Mouse (Mus musculus): Measurements from ENCODE around the gene Spef1.
A peak's percentile ranks its signal among the peaks of the same experiment; 100 is the strongest.

Gene Spef1

DNA sequence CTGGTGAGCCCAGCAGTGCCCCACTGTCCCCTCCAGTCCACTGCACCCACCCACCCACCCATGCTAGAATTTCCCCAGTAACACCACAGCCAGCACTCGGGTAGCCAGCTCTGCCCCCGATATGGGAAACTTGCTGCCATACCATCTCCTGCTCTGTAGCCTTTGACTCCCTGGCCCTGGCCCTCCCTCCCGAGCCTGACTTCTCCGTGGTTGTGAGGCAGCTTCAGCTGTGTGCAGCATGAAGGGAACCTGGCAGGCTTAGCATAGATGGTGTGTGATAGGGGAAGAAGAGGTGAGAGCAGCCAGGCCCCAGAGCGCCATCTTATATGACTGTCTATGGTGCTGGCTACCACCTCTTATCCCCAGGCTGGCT is 46.6 kb downstream of the Spef1 start:
- DNase-seq: no peak

DNA sequence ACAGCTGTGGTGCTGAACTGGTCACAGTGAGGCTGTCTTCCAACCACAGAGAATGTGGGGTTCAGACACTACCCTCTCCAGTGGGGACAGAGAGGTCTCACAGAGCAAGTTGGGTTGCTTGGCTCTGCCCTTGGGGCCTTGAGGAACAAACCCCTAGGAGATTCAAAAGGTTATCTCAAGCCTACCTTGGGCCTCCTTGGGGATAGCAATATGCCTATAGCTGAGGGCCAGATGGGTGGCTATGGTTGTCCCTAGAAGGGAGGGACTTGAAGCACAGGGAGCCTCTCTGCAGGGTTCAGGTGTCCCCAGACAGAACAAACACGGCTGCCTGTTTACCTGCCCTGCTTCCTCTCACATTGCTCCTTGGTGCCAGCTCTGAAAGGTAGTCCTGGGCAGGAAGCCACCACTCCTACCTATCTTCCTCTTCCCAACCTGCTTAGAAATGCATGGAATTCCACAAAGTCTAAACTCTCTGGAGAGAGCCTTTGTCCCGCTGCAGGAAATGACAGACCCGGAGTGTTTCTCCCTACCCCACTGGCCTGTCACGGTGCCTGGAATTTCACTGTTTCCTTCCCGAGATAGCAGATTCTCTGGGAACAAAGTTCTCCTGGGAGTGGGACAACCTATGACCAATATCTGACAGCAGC is 47.1 kb downstream of the Spef1 start:
- DNase-seq: no peak

DNA sequence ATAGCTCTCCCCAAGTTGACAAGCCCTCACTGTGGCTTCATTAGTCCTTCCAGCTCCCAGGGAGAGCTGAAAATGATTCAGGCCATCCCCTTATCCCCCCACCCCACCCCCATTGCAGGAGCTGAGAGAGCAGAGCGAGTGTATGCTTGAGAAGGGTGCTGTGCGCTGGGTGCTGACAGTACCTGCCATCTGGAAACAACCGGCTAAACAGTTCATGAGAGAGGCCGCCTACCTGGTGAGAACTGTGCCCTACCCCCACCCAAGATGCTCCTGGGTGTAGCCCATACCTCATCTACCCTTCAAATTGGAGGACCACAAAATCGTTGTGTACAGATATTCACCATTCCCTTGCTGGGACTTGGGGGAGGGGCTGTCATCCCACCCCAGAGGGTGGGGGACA is 47.8 kb downstream of the Spef1 start:
- DNase-seq: no peak

DNA sequence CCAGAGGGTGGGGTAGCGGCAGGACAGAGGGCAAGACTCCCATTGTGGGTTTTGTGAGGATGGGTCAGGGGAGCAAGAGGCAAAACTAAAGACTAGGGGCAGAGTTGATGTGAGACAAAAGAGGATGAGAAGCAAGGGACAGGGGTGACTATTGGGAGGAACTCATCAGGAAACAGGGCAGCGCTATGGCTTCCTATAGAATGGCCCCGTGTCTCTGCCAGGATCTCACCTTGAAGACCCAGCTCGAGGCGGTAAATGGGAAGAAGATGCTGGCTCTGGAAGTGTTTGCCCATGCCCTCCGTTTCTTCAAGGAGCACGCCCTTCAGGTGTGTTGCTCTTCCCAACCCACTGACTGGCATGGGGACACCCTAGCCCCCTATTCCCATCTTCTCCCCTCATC is 48.3 kb downstream of the Spef1 start:
- DNase-seq: no peak

DNA sequence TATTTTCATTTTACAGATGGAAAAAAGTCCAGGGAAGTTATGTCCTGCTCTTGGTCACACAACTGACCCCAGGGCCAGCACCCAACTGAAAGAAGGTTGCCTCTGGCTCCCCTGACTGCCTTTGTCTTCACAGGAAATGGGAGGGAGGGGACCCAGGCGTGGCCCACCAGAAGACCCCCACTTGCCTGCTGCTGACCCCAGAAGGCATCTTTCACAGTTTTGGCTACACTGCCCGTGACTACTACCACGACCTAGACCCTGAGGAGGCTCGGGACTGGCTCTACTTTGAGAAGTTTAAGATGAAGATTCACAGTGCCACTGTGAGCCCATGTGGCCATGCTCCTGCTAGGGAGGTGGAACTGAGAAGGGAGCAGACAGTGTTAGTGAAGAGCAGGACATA is 48.8 kb downstream of the Spef1 start:
- no peak for DNase-seq

DNA sequence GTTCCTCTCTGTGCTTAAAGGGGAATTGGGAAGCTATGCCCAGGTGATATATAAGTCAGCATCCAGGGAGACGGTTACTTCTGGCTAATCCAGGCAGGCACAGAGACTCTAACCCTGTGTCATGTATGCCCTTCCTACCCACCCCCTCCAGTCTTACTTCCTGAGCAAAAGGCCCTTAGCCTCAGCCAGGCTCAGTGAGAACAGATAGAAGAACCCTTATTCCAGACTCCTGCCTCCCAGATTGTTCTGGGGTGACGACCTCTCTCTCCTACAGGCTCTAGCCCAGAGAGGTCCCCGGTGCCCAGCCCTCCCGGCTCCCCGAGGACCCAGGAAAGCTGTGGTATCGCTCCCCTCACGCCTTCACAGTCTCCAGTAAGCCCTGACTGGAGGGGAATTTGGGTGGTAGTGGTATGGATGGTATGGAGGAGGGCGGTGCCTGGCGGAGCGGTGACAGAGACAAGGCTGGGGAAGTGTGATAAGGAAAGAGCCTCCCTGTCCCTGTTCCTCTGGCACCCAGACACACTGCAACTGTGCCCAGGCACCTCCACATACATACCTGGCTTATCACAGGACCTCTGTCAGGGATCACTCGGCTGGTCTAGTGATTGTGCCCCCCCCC is 51.5 kb downstream of the Spef1 start:
- DNase-seq: no peak

DNA sequence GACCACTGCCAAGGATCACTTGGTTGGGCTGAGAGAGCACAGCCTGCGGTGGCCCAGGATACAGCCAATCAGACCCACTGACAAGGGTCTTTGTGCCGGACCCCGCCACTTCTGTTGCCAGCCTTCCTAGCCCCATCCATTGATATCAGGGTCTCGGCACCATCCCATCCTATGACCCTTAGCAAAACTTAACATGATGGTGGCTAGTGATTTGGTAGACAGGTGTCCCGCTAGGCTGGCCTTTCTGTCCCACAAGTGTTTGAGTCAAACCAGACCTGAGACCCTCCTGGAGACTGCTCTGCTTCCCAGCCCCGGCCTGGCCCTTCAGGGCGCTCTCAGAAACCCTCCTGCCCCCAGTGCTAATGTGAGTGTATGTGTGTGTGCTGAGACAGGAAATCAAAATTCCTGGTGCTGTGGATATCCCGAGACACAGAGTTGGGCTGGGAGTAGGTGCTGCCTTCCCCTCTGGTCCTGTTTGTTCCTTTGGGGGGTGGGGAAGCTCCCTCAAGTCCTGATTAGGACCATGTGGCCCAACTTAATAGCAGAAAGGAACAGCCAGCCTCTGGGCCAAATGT is 52.2 kb downstream of the Spef1 start:
- no peak for DNase-seq

DNA sequence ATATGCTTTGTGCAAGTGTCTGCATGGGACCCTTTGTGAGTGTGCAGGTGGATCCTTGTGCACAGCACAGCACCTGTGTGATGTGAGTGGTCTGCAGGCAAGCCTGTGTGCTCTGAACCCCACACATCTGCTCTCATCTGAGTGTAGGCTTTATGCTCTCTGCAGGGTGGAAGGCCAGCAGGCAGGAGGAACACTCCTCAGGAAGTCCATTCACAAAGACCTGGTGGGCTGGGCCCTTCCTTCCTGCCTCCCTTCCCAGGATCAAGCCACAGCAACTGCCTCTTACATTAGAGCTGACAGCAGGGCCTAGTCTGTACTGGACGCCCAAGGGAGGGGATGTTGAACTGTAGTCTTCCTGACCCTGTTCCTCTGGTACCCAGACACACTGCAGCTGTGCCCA is 52.7 kb downstream of the Spef1 start:
- DNase-seq: no peak

DNA sequence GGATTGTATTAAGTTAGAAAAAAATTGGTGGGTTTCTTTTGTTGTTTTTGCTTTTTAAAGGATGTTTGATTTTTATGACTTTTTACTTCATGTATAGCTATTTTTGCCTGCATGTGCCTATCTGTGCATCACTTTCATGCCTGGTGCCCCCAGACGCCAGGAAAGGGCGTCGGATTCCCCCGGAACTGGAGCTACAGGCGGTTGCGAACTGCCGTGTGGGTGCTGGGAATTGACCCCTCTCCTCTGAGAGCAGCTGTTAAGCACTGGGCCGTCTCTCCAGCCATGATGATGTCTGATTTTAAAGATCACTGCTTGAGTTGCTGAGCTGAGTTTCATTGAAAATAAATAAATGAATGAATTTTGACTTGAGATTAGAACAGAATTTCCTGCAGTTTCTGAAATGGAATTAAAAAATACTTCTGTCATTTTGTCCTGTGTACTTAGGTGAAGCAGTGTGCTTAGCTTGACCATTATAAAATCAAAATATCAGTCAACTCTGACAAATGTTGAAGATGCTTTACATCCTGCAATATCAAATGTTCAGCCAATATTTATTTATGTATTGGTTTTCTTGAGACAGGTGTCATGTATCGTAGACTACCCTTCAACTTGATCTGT is 54.0 kb downstream of the Spef1 start, which contains the start of gene Gm11037:
Gm11037 (plus strand) TSS at position 568 of the 618 bp plus-strand sequence.
- DNase-seq: no peak

DNA sequence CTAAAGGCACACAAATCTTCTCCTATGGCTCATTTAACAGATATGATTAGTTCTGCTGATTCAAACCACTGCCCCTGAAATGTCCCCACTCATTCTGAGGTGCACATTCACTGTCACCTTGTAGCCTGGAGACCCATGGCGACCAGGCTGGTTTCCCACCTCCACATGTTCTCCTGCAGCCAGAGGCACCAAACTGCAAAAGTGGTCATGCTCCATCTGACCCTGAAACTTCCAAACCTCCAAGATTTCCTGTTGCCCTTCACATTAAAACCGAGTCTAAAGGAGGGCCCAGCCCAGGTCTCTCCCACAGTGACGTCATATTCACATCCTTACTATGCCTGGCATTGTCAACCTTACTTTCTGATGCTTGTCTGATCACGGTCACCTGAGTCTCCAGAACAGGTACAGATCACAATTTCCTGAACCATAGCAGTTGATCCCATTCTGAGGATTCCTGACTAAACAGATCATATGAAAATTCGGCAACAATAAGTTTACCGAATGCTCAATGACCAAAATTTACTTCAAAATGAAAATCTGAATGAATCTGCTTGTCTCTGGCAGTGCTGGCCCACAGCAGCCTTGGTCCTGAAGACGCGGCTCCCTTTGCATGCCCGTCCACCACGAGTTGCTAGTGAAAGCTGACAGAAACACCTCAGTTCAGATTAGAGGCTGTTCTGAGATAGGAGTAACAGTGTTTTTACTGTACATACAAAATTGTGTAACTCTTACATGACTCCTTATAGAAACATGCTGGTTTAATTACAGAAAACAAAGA is 54.8 kb downstream of the Spef1 start:
- no peak for DNase-seq

DNA sequence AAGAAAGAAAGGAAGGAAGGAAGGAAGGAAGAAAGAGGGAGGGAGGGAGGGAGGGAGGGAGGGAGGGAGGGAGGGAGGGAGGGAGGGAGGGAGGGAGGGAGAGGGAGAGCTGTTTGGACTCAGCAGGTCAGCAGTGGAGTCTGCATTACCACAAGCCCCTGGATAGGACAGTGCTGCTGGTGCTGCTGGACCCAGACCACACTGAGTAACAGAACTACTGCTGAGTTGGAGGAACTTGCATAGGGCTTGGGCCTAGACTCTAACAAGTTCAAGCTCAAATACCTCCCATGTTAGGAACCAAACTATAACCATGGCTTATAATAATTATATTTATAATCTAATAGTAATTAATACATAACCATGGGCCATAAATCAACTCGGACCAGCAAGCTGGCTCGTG is 56.2 kb downstream of the Spef1 start:
- no peak for DNase-seq

DNA sequence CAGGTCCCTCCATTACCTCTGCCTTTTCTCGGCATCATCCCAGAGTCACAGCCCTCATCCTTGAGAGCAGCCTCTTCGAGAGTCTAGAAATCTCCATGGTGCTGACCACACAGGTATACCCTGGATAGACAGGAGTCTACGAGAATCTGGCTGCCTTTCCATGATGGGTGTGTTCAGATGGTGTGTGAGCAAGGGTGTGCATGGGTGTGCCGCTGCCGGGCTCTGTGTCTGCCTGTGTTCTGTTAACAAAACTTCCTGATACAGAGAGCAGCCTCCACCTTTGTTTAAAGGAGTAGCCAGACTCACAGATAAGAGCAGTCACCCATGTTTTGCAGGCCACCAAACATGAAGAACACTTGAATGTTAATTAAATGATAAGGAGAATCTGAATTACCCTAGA is 57.2 kb downstream of the Spef1 start:
- DNase-seq: no peak

DNA sequence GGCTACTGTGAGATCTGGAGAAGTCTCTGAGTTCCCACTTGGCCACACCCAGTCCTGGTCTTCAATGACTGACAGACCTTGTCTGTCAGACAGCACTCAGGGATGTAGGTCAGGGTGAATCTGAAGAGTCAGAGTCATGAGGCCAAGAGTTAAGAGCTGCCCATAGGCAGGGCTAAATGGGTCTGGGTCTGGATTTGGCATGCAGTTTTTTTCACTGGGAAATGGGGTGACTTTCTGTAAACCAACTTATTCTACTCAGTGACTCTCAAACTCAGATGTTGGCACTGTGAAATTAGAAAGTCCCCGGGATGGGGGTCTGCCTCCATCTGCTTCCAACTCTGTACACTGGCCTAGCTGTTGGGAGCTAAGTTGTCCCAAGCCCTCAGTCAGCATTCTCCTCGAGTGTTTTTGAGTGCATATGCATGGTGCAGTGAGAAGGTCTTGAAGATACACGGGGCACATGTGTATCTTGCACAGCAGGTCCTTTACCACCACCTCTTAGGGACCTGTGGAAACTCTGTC is 58.4 kb downstream of the Spef1 start:
- no peak for DNase-seq

DNA sequence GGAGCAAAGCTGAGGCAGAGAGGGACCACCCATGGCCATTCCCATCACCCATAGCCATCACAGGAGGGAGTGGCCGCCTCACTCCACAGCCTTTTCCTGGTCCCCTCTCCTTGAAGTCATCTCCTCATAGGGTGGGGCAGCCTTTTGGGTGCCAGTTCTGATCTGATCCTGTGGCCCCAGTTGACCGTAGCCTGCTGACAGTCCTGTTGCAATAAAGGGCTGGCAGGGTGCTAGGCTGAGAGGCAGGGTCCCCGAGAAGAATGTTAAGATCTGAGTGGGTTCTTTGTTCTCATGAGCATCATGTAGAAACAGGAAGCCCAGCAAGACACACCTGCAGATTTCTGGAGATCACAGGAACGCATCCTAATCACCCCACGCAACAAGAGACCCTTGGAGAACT is 58.9 kb downstream of the Spef1 start:
- DNase-seq: no peak

DNA sequence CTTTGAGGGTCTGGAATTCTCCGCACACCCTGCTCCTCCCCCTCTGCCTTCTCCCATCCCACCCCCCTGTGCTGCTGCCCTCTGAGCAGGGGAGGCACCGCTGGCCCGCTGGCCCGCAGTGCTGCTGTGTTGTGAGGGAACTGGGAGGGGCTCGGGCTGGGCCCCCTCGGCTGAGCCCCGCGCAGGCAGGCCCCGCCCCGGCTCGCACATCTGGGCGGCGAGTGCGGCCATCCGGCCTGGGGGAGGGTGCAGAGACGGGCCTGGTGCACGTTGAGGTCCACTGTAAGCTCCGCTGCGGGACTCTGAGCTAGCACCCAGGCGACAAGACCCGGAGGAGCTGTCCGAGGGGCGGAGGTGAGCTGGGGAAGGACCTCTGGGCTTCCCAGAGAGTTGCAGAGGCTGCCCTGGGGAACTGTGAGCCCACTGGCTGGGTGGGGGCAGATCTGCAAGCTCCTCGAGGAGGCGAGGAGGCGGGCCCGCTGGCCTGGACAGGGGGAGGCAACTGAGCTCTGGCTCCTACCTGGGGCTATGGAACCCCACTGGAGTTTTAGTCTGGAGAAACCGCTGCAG is 59.8 kb downstream of the Spef1 start, which contains the start of gene Hspa12b:
Hspa12b (plus strand) TSS at position 120 of the 570 bp plus-strand sequence.
- DNase-seq: peak; percentile 48

DNA sequence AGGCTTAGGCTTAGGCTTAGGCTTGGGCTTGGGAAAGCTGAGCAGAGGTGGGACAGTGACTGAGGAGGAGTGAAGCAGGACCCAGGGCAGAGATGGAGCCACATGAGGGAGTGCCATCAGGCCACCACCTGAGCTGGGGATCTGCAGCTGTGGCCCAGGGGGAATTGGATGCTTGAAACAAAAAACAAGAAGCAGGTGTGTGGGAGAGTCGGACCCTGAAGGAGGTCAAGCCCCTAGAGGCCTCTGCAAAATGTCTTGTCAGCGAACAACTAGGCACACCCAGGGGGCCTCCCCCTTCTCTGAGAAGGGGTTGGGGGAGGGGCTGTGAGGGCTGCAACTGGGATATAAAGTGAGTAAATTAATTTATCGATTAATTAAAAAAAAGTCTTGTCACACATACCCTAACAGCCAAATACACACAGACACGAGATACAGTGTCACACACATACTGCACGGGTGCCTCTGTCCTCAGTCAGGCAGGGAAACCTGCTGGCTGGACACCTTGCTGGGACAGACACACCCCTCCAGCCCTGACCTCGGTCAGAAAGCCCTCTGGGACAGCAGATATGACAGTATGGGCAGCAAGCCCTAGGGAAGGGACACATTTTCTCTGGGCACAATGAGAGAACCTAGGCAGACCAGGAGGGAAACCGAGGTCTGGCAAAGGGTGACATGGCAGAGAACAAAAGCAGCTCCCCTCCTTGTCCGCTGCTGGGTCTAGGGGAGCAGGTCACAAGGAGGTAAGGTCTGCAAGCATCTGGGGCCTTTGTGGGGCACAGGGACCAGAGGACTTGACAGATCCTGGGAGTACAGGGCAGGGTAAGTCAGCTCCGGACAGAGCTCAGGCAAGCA is 60.9 kb downstream of the Spef1 start:
- DNase-seq: no peak

DNA sequence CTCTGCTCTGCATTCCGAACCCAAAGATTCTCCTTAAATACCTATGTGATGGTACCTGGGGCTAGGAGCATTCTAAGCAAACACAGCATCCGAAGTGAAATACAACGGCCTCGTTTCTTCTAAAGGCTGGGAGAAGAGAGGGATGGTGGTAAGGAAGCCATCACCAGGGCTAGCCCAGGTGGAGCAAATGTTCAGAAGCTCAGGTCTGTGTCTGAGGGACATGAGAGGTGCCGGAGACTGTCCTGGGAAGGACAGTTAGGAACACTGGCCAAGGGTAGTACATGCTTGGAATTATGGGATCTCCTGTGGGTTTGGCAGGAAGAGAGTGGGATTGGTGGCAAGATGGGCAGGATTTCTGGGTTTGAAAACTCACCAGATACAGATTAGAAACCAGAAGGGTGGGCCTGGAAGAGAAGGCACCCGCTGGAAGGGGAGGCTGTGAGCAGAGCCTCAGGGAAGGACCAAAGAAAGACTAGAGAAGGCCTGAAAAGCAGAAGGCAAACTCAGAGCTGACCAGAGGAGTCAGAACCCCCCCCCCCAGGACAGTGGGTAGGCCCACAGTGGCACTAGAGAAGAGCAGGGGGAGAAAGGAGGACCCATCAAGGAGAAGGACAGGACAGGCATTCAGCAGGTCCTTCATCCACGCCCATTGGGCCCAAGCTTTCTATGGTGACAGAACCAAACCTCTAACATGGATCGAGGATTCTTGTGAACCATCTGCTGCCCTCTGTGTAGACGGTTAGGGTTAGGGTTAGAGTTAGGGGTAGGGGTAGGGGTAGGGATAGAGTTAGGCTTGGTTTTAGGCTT is 61.7 kb downstream of the Spef1 start:
- DNase-seq: no peak

DNA sequence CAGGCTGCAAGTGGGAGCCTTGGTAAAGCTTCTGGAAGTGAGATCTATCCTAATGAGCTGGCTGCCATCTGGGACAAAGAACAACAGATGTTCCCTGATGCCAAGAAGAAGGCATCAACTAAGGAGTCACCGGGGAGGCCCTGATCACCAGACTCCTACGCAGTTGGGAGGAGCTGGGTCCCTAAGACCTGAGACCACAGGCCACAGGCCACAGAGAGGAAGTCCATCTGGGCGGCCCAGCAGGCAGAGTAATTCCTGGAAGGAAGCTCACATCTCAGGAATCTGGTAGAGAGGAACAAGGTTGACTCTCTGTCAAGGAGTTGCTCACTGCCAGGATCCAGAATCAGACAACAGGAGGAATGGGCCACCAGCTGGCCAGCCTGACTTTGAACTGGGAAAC is 62.9 kb downstream of the Spef1 start:
- no peak for DNase-seq
